Mouse (Mus musculus) heart, postnatal 10 days (tissue): ENCODE measurements at regions not wholly inside any gene's neighbourhood (a gene's known extent, or its start where the extent isn't known, plus 50 kb on each side); places are given as distances from the start of the nearest gene placed in this dataset.
"Not testable (repeated sequence)": the region's sequence is repeated elsewhere in the genome, so short reads cannot be mapped to it uniquely, and the experiment has no call there.

Experiments used
- DNase-seq, 2 experiments: peaks; one replicate each; pipeline ENCODE4 v3.0.0; 2021
- intact Hi-C: fragments of 180-260 bp; cut with DNase I; formaldehyde crosslinking; loops from one replicate; pipeline ENCODE4 v1.15.1; 2025

GRCm38 (mm10) chrX:135112109-135112508 lies 65.3 kb downstream of the Gm15023 start:
- peak in 1 of 2 experiments; percentile 40 for DNase-seq
- intact Hi-C loops: not testable (repeated sequence)

GRCm38 (mm10) chrX:135110866-135111265 lies 66.6 kb downstream of the Gm15023 start:
- intact Hi-C loops: not testable (repeated sequence)
- DNase-seq: peak; percentile 10 to 53

- no peak for DNase-seq
- intact Hi-C loops: no loop called here
Observed at GRCm38 (mm10) chrX:135101594-135101993, 75.8 kb downstream of the Gm15023 start.

- intact Hi-C loops: loop anchor here (10.0 kb wide), 1 partner anchor 163 kb away; no protein-coding TSS in a partner anchor
Observed at GRCm38 (mm10) chrX:135098101-135098500, 79.3 kb downstream of the Gm15023 start.

GRCm38 (mm10) chrX:135096206-135096605 lies 81.2 kb downstream of the Gm15023 start:
- intact Hi-C loops: loop anchor here (10.0 kb wide), 1 partner anchor 161 kb away; no protein-coding TSS in a partner anchor
- DNase-seq: no peak

More at GRCm38 (mm10) chrX:135098101-135098500, 79.3 kb downstream of the Gm15023 start:
- no peak for DNase-seq

GRCm38 (mm10) chrX:135091074-135091473 lies 82.1 kb upstream of the Zmat1 start:
- intact Hi-C loops: loop anchor here (10.0 kb wide), 1 partner anchor 156 kb away; no protein-coding TSS in a partner anchor
- DNase-seq: peak; percentile 59 to 69

- intact Hi-C loops: not testable (repeated sequence)
- DNase-seq: peak in 1 of 2 experiments; percentile 32
Observed at GRCm38 (mm10) chrX:135087068-135087579, 78.1 kb upstream of the Zmat1 start.

- DNase-seq, intact Hi-C loops: not testable (repeated sequence)
Observed at GRCm38 (mm10) chrX:135086564-135086963, 77.6 kb upstream of the Zmat1 start.

- intact Hi-C loops, DNase-seq: not testable (repeated sequence)
Observed at GRCm38 (mm10) chrX:135085770-135086553, 77.0 kb upstream of the Zmat1 start.

- DNase-seq: no peak
- intact Hi-C loops: no loop called here
Observed at GRCm38 (mm10) chrX:135080380-135081158, 71.6 kb upstream of the Zmat1 start.

GRCm38 (mm10) chrX:135079388-135079787 lies 70.4 kb upstream of the Zmat1 start:
- DNase-seq: no peak
- intact Hi-C loops: no loop called here

GRCm38 (mm10) chrX:135075903-135076302 lies 66.9 kb upstream of the Zmat1 start:
- intact Hi-C loops: no loop called here
- DNase-seq: no peak

GRCm38 (mm10) chrX:135069448-135069847 lies 60.4 kb upstream of the Zmat1 start:
- DNase-seq: no peak
- intact Hi-C loops: no loop called here

GRCm38 (mm10) chrX:135060184-135060583 lies 51.2 kb upstream of the Zmat1 start:
- intact Hi-C loops: no loop called here
- DNase-seq: no peak

GRCm38 (mm10) chrX:135058949-135059348 lies 49.9 kb upstream of the Zmat1 start:
- intact Hi-C loops: no loop called here
- no peak for DNase-seq
